Mouse (Mus musculus) embryonic facial prominence, embryonic 15.5 days (tissue): ENCODE measurements around the gene 1700088E04Rik. TPM values are rescaled to one million over a fixed set of nuclear protein-coding genes. Genes with fewer than 3 reads are reported as not detected.

Experiments used
- ATAC-seq: fragments of 200-750 bp; cut with Nextera tagmentation; 2 replicates; pipeline ENCODE4 v1.8.0; 2017; ENCODE audit warnings: low read depth, moderate TSS enrichment; ENCODE audit not compliant: insufficient number of reproducible peaks, low FRiP score, low TSS enrichment
- H3K27ac ChIP-seq: fragments of 300-500 bp; sonication (generic); replicated peaks from 2 replicates; pipeline ENCODE4 v1.5.1; 2015; ENCODE audit warnings: mild to moderate bottlenecking, inconsistent platforms
- H3K27me3 ChIP-seq: fragments of 300-500 bp; sonication (generic); 2 replicates; pipeline ENCODE4 v1.6.1; 2015; ENCODE audit warnings: inconsistent platforms
- H3K36me3 ChIP-seq: fragments of 300-500 bp; sonication (generic); 2 replicates; pipeline ENCODE4 v1.6.1; 2015; ENCODE audit warnings: mild to moderate bottlenecking, inconsistent platforms
- H3K4me1 ChIP-seq: fragments of 300-500 bp; sonication (generic); 2 replicates; pipeline ENCODE4 v1.6.1; 2015; ENCODE audit warnings: inconsistent platforms
- H3K4me2 ChIP-seq: fragments of 300-500 bp; sonication (generic); replicated peaks from 2 replicates; pipeline ENCODE4 v1.6.1; 2015; ENCODE audit warnings: mild to moderate bottlenecking, inconsistent platforms
- H3K4me3 ChIP-seq: fragments of 300-500 bp; sonication (generic); replicated peaks from 2 replicates; pipeline ENCODE4 v1.5.1; 2015; ENCODE audit warnings: mild to moderate bottlenecking, inconsistent platforms
- H3K9ac ChIP-seq: fragments of 300-500 bp; sonication (generic); 2 replicates; pipeline ENCODE4 v1.6.1; 2015; ENCODE audit warnings: inconsistent platforms
- H3K9me3 ChIP-seq: fragments of 300-500 bp; sonication (generic); replicated peaks from 2 replicates; pipeline ENCODE4 v1.6.1; 2016; ENCODE audit warnings: inconsistent platforms
- WGBS: fragments of 180-500 bp; shearing (Covaris S2); methylation state at CpG from one replicate; pipeline ENCODE4 v1.1.7; 2015; 5-methylcytosine and 5-hydroxymethylcytosine counted together
- polyA plus RNA-seq: library from polyadenylated mRNA; unstranded; fragments of >200 nt; fragmentation: Nextera tagmentation; extraction: Ambion mirVana; gene quantifications from 2 replicates; pipeline ENCODE4 v1.2.1, GENCODE M21; 2015

1700088E04Rik gene
- polyA plus RNA-seq, 1 experiment from 2014 or later = 25.2 TPM

DNA sequence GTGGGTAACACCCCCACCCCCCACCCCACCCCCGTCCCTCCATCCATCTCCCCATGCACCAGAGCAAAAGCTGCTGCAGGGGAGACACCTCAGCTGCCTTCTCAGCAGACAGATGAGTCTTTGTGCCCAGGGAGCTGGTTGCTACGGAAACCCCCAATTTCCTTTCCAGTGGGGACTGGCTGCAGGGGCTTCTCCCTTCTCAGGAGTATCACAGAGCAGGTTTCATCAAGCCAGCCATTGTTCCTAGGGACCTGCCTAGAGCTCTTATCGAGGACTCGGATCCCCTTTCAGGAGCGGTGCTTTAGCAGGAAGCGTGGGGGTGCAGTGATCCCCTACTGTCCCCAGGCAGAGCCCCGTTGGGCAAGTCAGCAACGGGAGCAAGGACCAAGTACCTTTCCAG, 10.8 kb upstream of the 1700088E04Rik start:
- Histone ChIP-seq H3K4me1 (peaks cover 3% of the 10 kb centered on the region), H3K27ac (peak overlapping the region; percentile 56), H3K9me3 (no peaks in the 10 kb centered on the region), H3K36me3 (peaks cover 46% of the 10 kb centered on the region), H3K27me3 (no peaks in the 10 kb centered on the region), H3K4me2 (no peak overlapping the region), H3K4me3 (no peak overlapping the region), H3K9ac (no peak overlapping the region)
- peak; percentile 16 for ATAC-seq
- WGBS = 37% methylated on average over 8 of the region's 8 CpGs

DNA sequence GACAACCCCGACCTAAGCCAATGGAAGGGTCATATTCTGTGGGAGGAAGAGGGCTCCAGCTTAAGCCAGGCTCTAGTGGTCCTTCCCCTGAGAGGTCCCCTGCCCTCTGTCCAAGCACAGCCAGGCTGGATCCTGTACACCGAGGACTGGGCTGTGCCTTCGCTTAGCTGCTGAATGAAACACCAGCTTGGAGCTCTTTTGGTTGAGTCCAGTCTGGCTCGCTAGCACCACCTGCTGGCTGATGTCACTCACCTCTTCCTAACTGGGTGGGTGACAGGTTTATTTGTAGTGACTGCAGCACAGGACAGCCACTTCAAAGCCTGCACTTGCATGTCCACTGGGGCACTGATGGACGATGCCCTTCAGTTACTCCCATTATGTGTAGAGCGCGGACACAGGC, 7.5 kb upstream of the 1700088E04Rik start:
- no peak overlapping the region for H3K4me2 ChIP-seq
- ATAC-seq = no peak
- H3K36me3 ChIP-seq = peaks cover 73% of the 10 kb centered on the region
- no peak overlapping the region for H3K9ac ChIP-seq
- no peak overlapping the region for H3K4me3 ChIP-seq
- no peak overlapping the region for H3K27ac ChIP-seq
- peaks cover 5% of the 10 kb centered on the region for H3K4me1 ChIP-seq
- WGBS = 48% methylated on average over 7 of the region's 7 CpGs
- H3K9me3 ChIP-seq = no peaks in the 10 kb centered on the region
- H3K27me3 ChIP-seq = no peaks in the 10 kb centered on the region

DNA sequence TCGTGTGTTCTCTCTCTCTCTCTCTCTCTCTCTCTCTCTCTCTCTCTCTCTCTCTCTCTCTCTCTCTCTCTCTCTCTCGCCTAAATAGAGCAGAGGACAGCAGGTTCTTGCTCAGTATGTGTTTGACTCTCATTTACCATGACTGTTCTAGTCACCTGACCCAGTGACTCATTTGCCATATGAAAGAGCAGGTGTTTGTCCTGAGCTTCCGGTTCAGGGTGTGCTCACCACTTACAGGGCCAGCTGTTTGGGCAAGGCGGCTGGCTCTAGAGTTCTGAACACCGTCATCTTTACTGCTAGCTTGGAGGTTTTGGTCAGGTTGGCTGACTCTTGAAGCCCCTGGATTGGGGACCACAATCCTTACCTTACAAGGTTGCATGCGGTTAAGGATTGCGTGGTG, 4.5 kb upstream of the 1700088E04Rik start:
- Histone ChIP-seq H3K36me3 (peaks cover 48% of the 10 kb centered on the region), H3K4me3 (no peak overlapping the region), H3K9me3 (no peaks in the 10 kb centered on the region), H3K4me1 (peaks cover 26% of the 10 kb centered on the region), H3K27me3 (no peaks in the 10 kb centered on the region), H3K4me2 (no peak overlapping the region), H3K27ac (no peak overlapping the region), H3K9ac (no peak overlapping the region)
- WGBS = 84% methylated on average over 7 of the region's 7 CpGs
- ATAC-seq = no peak

DNA sequence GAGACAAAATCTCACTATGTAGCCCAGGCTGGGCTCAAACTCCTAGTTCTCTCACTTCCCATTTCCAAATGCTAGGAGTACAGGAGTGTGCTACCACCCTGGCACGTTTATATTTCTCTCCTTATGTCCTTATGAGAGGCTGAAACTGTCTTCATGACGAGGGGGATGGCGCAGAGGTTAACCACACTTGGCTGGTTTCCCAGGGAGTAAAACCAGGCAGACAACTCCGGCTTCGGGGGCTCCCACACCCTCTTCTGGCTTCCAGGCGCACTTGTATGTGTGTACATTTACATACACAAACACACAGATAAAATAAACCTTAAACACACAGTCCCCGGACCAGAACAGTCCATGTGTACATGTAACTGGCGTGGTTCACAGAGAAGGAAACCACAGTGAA, 3.0 kb upstream of the 1700088E04Rik start:
- Histone ChIP-seq H3K36me3 (peaks cover 38% of the 10 kb centered on the region), H3K9ac (no peak overlapping the region), H3K27me3 (no peaks in the 10 kb centered on the region), H3K4me3 (no peak overlapping the region), H3K27ac (peak overlapping the region; percentile 31), H3K4me1 (peaks cover 29% of the 10 kb centered on the region), H3K9me3 (no peaks in the 10 kb centered on the region), H3K4me2 (no peak overlapping the region)
- WGBS = 57% methylated on average over 8 of the region's 8 CpGs
- no peak for ATAC-seq

DNA sequence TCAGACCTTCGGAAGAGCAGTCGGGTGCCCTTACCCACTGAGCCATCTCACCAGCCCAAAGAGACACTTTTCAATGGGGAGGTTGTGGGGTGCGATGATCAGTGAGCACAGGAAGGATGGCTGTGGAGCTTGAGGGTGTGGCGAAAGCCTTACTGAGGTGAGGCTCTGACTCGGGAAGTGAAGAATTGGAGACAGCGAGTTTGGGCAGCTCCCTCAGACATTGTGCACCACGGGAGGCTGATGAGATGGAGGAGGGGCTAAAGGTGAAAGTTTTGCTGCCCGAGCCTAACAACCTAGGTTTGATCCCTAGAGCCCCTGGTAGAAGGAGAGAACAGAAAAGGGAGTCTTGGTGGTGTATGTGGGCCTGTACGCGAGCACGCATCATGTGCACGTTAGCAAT, 2.3 kb upstream of the 1700088E04Rik start:
- 73% methylated on average over 12 of the region's 12 CpGs for WGBS
- H3K9ac ChIP-seq = no peak overlapping the region
- ATAC-seq = no peak
- peaks cover 29% of the 10 kb centered on the region for H3K4me1 ChIP-seq
- no peaks in the 10 kb centered on the region for H3K9me3 ChIP-seq
- H3K4me2 ChIP-seq = no peak overlapping the region
- H3K4me3 ChIP-seq = no peak overlapping the region; the same call in 1 of the 2 replicates
- no peaks in the 10 kb centered on the region for H3K27me3 ChIP-seq
- peak overlapping the region; percentile 31; the same call in 1 of the 2 replicates for H3K27ac ChIP-seq
- peaks cover 38% of the 10 kb centered on the region for H3K36me3 ChIP-seq

DNA sequence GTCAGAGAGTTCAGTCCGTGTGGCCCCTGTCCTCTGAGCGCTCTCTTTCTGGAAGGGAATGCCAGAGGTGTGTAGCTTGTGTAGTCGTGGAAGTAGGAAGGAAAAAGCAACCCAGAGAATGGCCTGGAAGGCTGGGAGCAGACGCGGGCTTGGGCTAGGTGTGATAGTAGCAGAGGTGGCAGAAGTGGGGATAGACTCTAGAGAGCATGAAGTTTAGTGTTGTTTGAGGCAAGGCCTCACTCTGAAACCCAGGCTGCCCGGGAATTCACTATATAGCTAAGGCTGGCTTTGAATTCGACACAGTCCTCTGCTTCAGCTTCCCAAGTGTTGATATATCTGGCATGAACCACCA, 489 bp upstream of the 1700088E04Rik start:
- peaks cover 23% of the 10 kb centered on the region for H3K36me3 ChIP-seq
- peak overlapping the region; percentile 94 for H3K4me2 ChIP-seq
- H3K27ac ChIP-seq = peak overlapping the region; percentile 67
- 2% methylated on average over 7 of the region's 7 CpGs for WGBS
- ATAC-seq = peak; percentile 12; the same call in 1 of the 2 replicates
- H3K9me3 ChIP-seq = no peaks in the 10 kb centered on the region
- H3K9ac ChIP-seq = peak overlapping the region; percentile 53
- no peaks in the 10 kb centered on the region for H3K27me3 ChIP-seq
- H3K4me1 ChIP-seq = peaks cover 29% of the 10 kb centered on the region
- H3K4me3 ChIP-seq = peak overlapping the region; percentile 80

DNA sequence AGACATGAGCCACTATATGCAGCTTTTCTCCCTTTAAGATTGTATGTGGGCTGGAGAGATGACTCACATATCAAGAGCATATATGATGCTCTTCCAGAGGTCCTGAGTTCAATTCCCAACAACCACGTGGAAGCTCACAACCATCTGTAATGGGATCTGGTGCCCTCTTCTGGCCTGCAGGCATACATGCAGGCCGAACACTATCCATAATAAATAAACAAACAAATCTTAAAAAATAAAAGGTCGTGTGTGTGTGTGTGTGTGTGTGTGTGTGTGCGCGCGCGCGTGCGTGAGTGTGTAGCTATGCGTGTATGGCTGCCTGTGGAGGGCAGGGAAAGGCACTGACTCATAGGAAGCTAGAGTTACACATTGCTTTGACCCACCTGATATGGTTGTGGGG, 1.4 kb downstream of the 1700088E04Rik start:
- 52% methylated on average over 10 of the region's 10 CpGs for WGBS
- no peak overlapping the region for H3K27ac ChIP-seq
- H3K9me3 ChIP-seq = no peaks in the 10 kb centered on the region
- no peak overlapping the region for H3K4me3 ChIP-seq
- peaks cover 4% of the 10 kb centered on the region; the same call in 1 of the 2 replicates for H3K36me3 ChIP-seq
- no peak overlapping the region for H3K9ac ChIP-seq
- no peak overlapping the region for H3K4me2 ChIP-seq
- peaks cover 42% of the 10 kb centered on the region for H3K4me1 ChIP-seq
- no peak for ATAC-seq
- no peaks in the 10 kb centered on the region for H3K27me3 ChIP-seq

DNA sequence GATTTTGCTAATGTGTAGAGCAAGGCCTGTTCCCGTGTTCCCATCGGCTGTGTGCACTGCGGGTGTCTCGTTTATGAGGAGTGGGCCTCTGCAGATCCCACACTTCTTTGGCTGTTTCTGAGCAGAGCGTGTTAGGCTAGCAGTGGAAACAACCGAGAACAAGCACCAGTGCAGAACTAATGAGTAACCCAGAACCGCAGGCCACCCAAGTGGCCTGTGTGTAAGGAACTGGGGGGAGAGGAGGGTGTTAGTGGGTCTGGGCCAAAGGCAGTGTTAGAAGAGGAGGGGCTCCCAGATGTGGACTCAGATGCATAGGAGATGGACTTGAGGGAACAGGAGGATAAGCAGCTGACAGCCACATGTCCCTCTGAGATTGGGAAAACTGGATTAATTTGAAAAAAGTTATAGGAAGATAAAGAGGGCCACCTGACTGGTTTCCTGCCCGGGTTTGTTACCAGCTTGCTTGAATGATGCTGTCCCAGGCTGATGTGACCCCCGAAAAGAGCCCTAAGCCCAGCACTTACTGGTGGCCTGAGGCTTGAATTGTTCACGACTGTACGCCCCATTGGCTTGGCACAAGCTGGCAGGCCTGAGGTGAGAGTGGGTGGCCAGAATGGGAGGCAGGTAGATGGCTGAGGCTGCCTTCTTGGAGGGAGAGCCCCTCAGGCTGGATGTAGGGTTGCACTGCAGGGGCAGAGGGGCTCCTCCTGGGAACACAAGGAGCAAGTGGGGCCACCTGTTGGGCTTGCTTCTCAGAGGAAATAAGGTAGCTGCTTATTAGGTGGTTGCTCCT, 5.1 kb downstream of the 1700088E04Rik start:
- Histone ChIP-seq H3K4me3 (no peak overlapping the region), H3K27ac (no peak overlapping the region), H3K4me2 (no peak overlapping the region), H3K9me3 (no peaks in the 10 kb centered on the region), H3K4me1 (peaks cover 25% of the 10 kb centered on the region; the same call in 1 of the 2 replicates), H3K27me3 (no peaks in the 10 kb centered on the region), H3K9ac (no peak overlapping the region), H3K36me3 (peaks cover 36% of the 10 kb centered on the region)
- WGBS = 59% methylated on average over 11 of the region's 11 CpGs
- ATAC-seq = no peak

DNA sequence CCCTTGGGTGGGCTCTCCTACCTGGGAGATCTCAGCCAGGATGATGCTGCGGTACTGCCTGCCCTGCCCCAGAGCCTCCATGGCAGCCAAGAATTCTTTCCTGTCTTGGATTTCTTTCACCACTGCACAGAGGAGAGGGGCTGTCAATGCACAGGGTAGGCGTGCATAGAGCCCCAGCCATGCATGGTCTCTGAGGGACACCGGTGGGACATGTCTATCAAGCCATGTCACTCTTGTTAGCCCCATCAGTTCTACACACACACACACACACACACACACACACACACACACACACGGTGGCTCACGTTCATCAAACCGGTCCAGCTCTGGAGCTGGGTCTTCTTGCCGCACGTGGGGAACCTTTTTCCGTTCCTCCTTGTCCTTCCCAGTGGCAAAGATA, 5.7 kb downstream of the 1700088E04Rik start:
- H3K27ac ChIP-seq = no peak overlapping the region
- ATAC-seq = no peak

DNA sequence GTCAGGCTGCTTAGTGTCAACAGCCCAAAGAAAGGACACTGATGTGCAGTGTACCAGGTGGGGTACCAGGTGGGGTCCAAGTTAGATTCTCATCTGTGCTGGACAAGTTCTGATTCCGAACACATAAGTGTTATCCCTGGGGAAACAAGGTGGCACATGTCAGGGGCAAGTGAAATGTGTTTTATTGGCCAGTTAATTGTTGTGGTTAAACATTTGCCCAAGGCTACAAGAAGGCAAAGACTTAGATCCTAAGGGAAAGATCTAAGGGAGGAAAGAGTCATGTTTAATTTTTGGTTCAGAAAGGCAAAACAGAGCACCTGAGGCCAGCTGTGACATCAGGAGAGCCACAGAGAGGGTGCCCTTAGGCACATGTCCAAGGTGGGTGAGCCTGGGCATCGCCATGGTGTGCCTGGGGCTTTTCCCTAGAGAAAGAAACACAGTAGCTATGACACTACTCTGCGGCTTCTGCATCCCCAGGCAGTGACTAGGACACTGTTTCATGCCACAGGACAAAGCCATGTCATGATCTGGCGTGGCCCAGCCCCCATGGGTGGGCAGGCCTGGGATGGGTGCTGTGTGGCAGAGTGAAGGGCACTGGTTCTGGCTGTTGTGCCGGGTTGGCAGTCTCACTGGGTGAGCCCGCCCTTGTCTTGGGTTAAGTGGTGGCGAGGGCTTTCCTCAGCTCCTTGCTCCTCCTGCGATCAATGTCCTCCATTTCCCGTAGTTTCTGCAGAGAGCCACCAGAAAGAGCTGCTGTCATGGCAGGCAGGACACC, 6.4 kb downstream of the 1700088E04Rik start:
- ATAC-seq = no peak
- Histone ChIP-seq H3K4me2 (no peak overlapping the region), H3K9ac (no peak overlapping the region), H3K9me3 (no peaks in the 10 kb centered on the region), H3K27ac (no peak overlapping the region), H3K27me3 (no peaks in the 10 kb centered on the region), H3K4me3 (no peak overlapping the region), H3K36me3 (peaks cover 49% of the 10 kb centered on the region), H3K4me1 (peaks cover 22% of the 10 kb centered on the region; the same call in 1 of the 2 replicates)
- 84% methylated on average over 9 of the region's 9 CpGs for WGBS

More for the DNA sequence above, 5.7 kb downstream of the 1700088E04Rik start:
- H3K9ac ChIP-seq = no peak overlapping the region
- H3K27me3 ChIP-seq = no peaks in the 10 kb centered on the region
- peaks cover 23% of the 10 kb centered on the region; the same call in 1 of the 2 replicates for H3K4me1 ChIP-seq
- H3K36me3 ChIP-seq = peaks cover 43% of the 10 kb centered on the region
- H3K9me3 ChIP-seq = no peaks in the 10 kb centered on the region
- no peak overlapping the region for H3K4me3 ChIP-seq
- no peak overlapping the region for H3K4me2 ChIP-seq
- WGBS = 69% methylated on average over 9 of the region's 9 CpGs

DNA sequence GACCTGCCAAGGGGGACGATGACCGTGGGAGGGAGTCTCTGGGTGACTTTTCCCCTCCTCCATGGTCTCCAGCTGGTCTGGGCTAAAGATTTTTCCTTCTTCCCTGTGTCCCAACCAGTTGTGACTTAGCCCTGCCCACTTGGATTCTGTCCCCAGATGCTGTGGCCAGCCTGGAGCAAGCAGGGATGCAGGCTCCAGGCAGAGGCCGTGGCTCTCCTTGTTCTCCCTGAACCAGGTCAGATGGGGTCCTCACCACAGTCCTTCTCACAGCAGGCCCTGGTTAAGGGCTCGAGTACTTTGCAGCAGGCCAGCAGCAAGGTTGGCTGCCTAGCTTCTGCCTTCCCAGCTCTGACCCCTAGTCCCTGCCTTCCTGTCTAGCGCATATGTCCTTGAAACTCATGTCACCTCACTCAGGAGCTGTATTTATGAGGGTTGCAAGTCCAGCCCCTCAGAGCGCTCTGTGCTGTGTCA, 7.8 kb downstream of the 1700088E04Rik start:
- Histone ChIP-seq H3K4me2 (no peak overlapping the region), H3K36me3 (peaks cover 61% of the 10 kb centered on the region), H3K4me1 (peaks cover 22% of the 10 kb centered on the region; the same call in 1 of the 2 replicates), H3K4me3 (no peak overlapping the region), H3K9ac (no peak overlapping the region), H3K27ac (no peak overlapping the region), H3K27me3 (no peaks in the 10 kb centered on the region), H3K9me3 (no peaks in the 10 kb centered on the region)
- WGBS = 83% methylated on average over 6 of the region's 6 CpGs
- no peak for ATAC-seq
